In genomic region chr5:20682208-20682607, GRCm38 (mm10) we compare ENCODE assay signal across 27 mouse cellular contexts.
DNase-seq lines count a peak whose midpoint lies in the region; ATAC-seq lines count a peak whose summit lies in the region.
"Had no signal": no experiment of that assay in that cellular context is flagged by ENCODE, and none has a peak within 500 bp of the region (broad histone marks: within the 10 kb centered on the region; RNA-seq: fewer than 3 reads in every experiment).

No protein-coding gene starts in this region.

- 0 out of 2 replicates have a peak, but pooled peaks cover 8% of the 10 kb centered on the region for H3K4me1 ChIP-seq in midbrain, embryonic 12.5 days
- peaks cover 20% of the 10 kb centered on the region; the same call in 1 of the 2 replicates for H3K4me1 ChIP-seq in midbrain, embryonic 10.5 days
- peaks cover 16% of the 10 kb centered on the region for H3K4me1 ChIP-seq in hindbrain, embryonic 13.5 days (replicated peaks)
- H3K4me1 ChIP-seq in hindbrain, embryonic 16.5 days (ENCODE audit: control insufficient read depth, insufficient read depth, low read depth, low read length), result no peaks in the 10 kb centered on the region
- peaks cover 19% of the 10 kb centered on the region for H3K4me1 ChIP-seq in limb, embryonic 10.5 days
- H3K4me1 ChIP-seq: limb, embryonic 12.5 days; liver, embryonic 15.5 days; lung, embryonic 15.5 days had no signal

- DNase-seq in heart, adult 11 months, result peak; percentile 52
- no peak for DNase-seq in heart, adult 18-20 months
- DNase-seq in midbrain, embryonic 10.5 days (ENCODE audit: low spot score), result no peak
- no peak for DNase-seq in limb, embryonic 10.5 days (ENCODE audit: low spot score)
- DNase-seq in right cerebral cortex, postnatal 14 days, result no peak
- DNase-seq: adrenal gland, postnatal 14 days; cerebellum, adult 11-12 months; cerebellum, adult 9-11 months; embryo, embryonic 11 days; gastrocnemius, postnatal 10 days; heart, postnatal 4 days; kidney, adult 18-20 months; kidney, postnatal 4 days; layer of hippocampus, postnatal 36 days; thymus, postnatal 4 days had no signal

- no peak overlapping the region for H3K4me3 ChIP-seq in midbrain, embryonic 12.5 days
- H3K4me3 ChIP-seq in midbrain, embryonic 10.5 days, result no peak overlapping the region
- no peak overlapping the region for H3K4me3 ChIP-seq in hindbrain, embryonic 13.5 days
- H3K4me3 ChIP-seq in hindbrain, embryonic 16.5 days (ENCODE audit: low read length), result no peak overlapping the region
- no peak overlapping the region for H3K4me3 ChIP-seq in limb, embryonic 10.5 days
- H3K4me3 ChIP-seq: erythroblast, embryonic 14.5 days; forebrain, embryonic 12.5 days; kidney, embryonic 15.5 days; limb, embryonic 12.5 days; liver, embryonic 15.5 days; lung, embryonic 15.5 days; midbrain, embryonic 13.5 days had no signal

- no peak overlapping the region for H3K4me2 ChIP-seq in midbrain, embryonic 12.5 days (replicated peaks)
- no peak overlapping the region for H3K4me2 ChIP-seq in hindbrain, embryonic 13.5 days
- no peak overlapping the region for H3K4me2 ChIP-seq in hindbrain, embryonic 16.5 days (ENCODE audit: low read length)
- H3K4me2 ChIP-seq: forebrain, embryonic 12.5 days; heart, embryonic 11.5 days; kidney, embryonic 15.5 days; limb, embryonic 12.5 days; liver, embryonic 15.5 days; lung, embryonic 15.5 days; midbrain, embryonic 13.5 days had no signal

- H3K9me3 ChIP-seq in midbrain, embryonic 12.5 days, result no peaks in the 10 kb centered on the region
- H3K9me3 ChIP-seq in midbrain, embryonic 10.5 days (replicated peaks), result no peaks in the 10 kb centered on the region
- H3K9me3 ChIP-seq in hindbrain, embryonic 13.5 days, result no peaks in the 10 kb centered on the region
- H3K9me3 ChIP-seq in hindbrain, embryonic 16.5 days (ENCODE audit: control insufficient read depth, low read length), result no peaks in the 10 kb centered on the region
- no peaks in the 10 kb centered on the region for H3K9me3 ChIP-seq in limb, embryonic 10.5 days (replicated peaks)
- H3K9me3 ChIP-seq: forebrain, embryonic 12.5 days; kidney, embryonic 15.5 days; limb, embryonic 12.5 days; liver, embryonic 15.5 days; lung, embryonic 15.5 days; midbrain, embryonic 13.5 days had no signal

- 70% methylated on average over 7 of the region's 7 CpGs for WGBS in midbrain, embryonic 12.5 days
- 77% methylated on average over 7 of the region's 7 CpGs for WGBS in midbrain, embryonic 10.5 days
- 33% methylated on average over 7 of the region's 7 CpGs for WGBS in hindbrain, embryonic 13.5 days
- WGBS in hindbrain, embryonic 16.5 days, result 31% methylated on average over 7 of the region's 7 CpGs
- WGBS in limb, embryonic 10.5 days, result 72% methylated on average over 7 of the region's 7 CpGs

- no peaks in the 10 kb centered on the region for H3K36me3 ChIP-seq in midbrain, embryonic 12.5 days
- no peaks in the 10 kb centered on the region for H3K36me3 ChIP-seq in midbrain, embryonic 10.5 days
- H3K36me3 ChIP-seq in hindbrain, embryonic 13.5 days, result 0 out of 2 replicates have a peak, but pooled peaks cover 2% of the 10 kb centered on the region
- no peaks in the 10 kb centered on the region for H3K36me3 ChIP-seq in hindbrain, embryonic 16.5 days (ENCODE audit: control insufficient read depth, insufficient read depth, low read length)
- no peaks in the 10 kb centered on the region for H3K36me3 ChIP-seq in limb, embryonic 10.5 days
- H3K36me3 ChIP-seq: forebrain, embryonic 12.5 days; kidney, embryonic 15.5 days; limb, embryonic 12.5 days; liver, embryonic 15.5 days; lung, embryonic 15.5 days; midbrain, embryonic 13.5 days had no signal

- no peak overlapping the region for H3K9ac ChIP-seq in midbrain, embryonic 12.5 days (replicated peaks)
- no peak overlapping the region for H3K9ac ChIP-seq in hindbrain, embryonic 13.5 days
- H3K9ac ChIP-seq in hindbrain, embryonic 16.5 days (ENCODE audit: low read depth, low read length), result no peak overlapping the region
- H3K9ac ChIP-seq: forebrain, embryonic 12.5 days; kidney, embryonic 15.5 days; limb, embryonic 12.5 days; liver, embryonic 15.5 days; lung, embryonic 15.5 days; midbrain, embryonic 13.5 days had no signal

- ATAC-seq in midbrain, embryonic 12.5 days (ENCODE audit: low FRiP score, low read depth), result no peak
- ATAC-seq in hindbrain, embryonic 13.5 days (ENCODE audit: low FRiP score), result peak; percentile 54
- 0 out of 2 replicates have a peak, but pooled peaks have one; percentile 44 for ATAC-seq in hindbrain, embryonic 16.5 days
- ATAC-seq: midbrain, embryonic 13.5 days; Patski had no signal

- H3K27ac ChIP-seq in midbrain, embryonic 12.5 days (replicated peaks), result 0 out of 2 replicates have a peak overlapping the region, but pooled peaks have one; percentile 3
- H3K27ac ChIP-seq in midbrain, embryonic 10.5 days (replicated peaks), result no peak overlapping the region
- H3K27ac ChIP-seq in hindbrain, embryonic 13.5 days, result peak overlapping the region; percentile 19
- no peak overlapping the region for H3K27ac ChIP-seq in hindbrain, embryonic 16.5 days (ENCODE audit: low read depth, low read length)
- H3K27ac ChIP-seq in limb, embryonic 10.5 days, result no peak overlapping the region
- H3K27ac ChIP-seq: forebrain, embryonic 12.5 days; kidney, embryonic 15.5 days; limb, embryonic 12.5 days; liver, embryonic 15.5 days; lung, embryonic 15.5 days; midbrain, embryonic 13.5 days had no signal

- no peaks in the 10 kb centered on the region for H3K27me3 ChIP-seq in midbrain, embryonic 12.5 days
- H3K27me3 ChIP-seq in midbrain, embryonic 10.5 days (ENCODE audit: low read depth, poor library complexity, severe bottlenecking), result no peaks in the 10 kb centered on the region
- H3K27me3 ChIP-seq in hindbrain, embryonic 13.5 days, result no peaks in the 10 kb centered on the region
- H3K27me3 ChIP-seq in hindbrain, embryonic 16.5 days (replicated peaks; ENCODE audit: control insufficient read depth, insufficient read depth, low read length), result no peaks in the 10 kb centered on the region
- no peaks in the 10 kb centered on the region for H3K27me3 ChIP-seq in limb, embryonic 10.5 days (ENCODE audit: low read depth, poor library complexity, severe bottlenecking)
- H3K27me3 ChIP-seq: forebrain, embryonic 12.5 days; kidney, embryonic 15.5 days; limb, embryonic 12.5 days; liver, embryonic 15.5 days; lung, embryonic 15.5 days; midbrain, embryonic 13.5 days had no signal

Comparison
In these comparisons a context has a peak if more than half of its experiments do, and no peak if none do; other contexts are left out.
1. H3K27ac ChIP-seq: peak in midbrain, embryonic 12.5 days (single experiment) and hindbrain, embryonic 13.5 days (single experiment); none in midbrain, embryonic 10.5 days (single experiment), hindbrain, embryonic 16.5 days (single experiment) and limb, embryonic 10.5 days (single experiment).